ENCODE assay signal across 10 mouse cellular contexts in the genomic region with DNA sequence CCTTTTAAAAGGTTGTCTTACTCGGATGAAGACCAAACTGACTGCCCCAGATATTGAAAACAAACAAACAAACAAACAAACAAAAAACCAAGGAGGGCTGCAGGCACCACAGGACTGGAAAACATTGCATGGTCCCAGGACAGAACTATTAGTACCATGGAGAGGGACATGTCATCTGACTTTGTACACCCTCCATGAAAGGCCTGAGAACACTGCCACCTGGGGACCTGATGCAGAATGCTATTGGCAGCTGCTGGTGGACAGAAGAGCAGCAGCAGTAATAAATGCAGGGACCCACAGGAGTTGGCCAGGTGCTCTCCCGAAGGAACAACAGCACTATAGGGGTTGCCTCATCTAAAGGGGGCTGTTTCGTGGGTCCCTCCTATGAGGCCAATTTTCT. TPM values are rescaled to one million over a fixed set of nuclear protein-coding genes. Genes with fewer than 3 reads are reported as not detected.
DNase-seq lines count a peak whose midpoint lies in the region; ATAC-seq and TF ChIP-seq lines count a peak whose summit lies in the region.
"Had no signal": no experiment of that assay in that cellular context is flagged by ENCODE, and none has a peak within 500 bp of the region (broad histone marks: within the 10 kb centered on the region; RNA-seq: fewer than 3 reads in every experiment).

No protein-coding gene starts in this region.

- no peak overlapping the region for H3K4me3 ChIP-seq in forebrain, postnatal 0 days (ENCODE audit: low read depth, low read length)
- no peak overlapping the region for H3K4me3 ChIP-seq in forebrain, embryonic 13.5 days
- H3K4me3 ChIP-seq in embryonic facial prominence, embryonic 11.5 days (ENCODE audit: low read depth, low read length): no peak overlapping the region
- H3K4me3 ChIP-seq in liver, postnatal 0 days (ENCODE audit: low read depth, low read length): no peak overlapping the region
- no peak overlapping the region for H3K4me3 ChIP-seq in hindbrain, embryonic 16.5 days (ENCODE audit: low read length)
- H3K4me3 ChIP-seq: erythroblast, embryonic 14.5 days; neural tube, embryonic 12.5 days had no signal

- H3K27ac ChIP-seq in forebrain, postnatal 0 days (ENCODE audit: low read depth, low read length): no peak overlapping the region
- H3K27ac ChIP-seq in forebrain, embryonic 13.5 days: no peak overlapping the region
- no peak overlapping the region for H3K27ac ChIP-seq in embryonic facial prominence, embryonic 11.5 days (replicated peaks; ENCODE audit: low read depth, low read length)
- H3K27ac ChIP-seq in liver, postnatal 0 days (ENCODE audit: low read depth): no peak overlapping the region
- no peak overlapping the region for H3K27ac ChIP-seq in hindbrain, embryonic 16.5 days (ENCODE audit: low read depth, low read length)
- H3K27ac ChIP-seq: neural tube, embryonic 12.5 days had no signal

- no peak for DNase-seq in forebrain, postnatal 0 days
- DNase-seq in ovary, postnatal 36 days (ENCODE audit: low spot score): peak; percentile 4
- no peak for DNase-seq in ovary, postnatal 14 days (ENCODE audit: low spot score)
- DNase-seq in embryonic facial prominence, embryonic 11.5 days (ENCODE audit: low spot score): peak; percentile 58
- no peak for DNase-seq in liver, postnatal 0 days
- no peak for DNase-seq in right cerebral cortex, postnatal 25 days

- no peak for TF ChIP-seq EP300 in liver, postnatal 0 days (IDR thresholded peaks at IDR 0.05; ENCODE audit: low read depth)

- WGBS in forebrain, postnatal 0 days: 72% methylated on average over 3 of the region's 3 CpGs
- 81% methylated on average over 3 of the region's 3 CpGs for WGBS in forebrain, embryonic 13.5 days
- WGBS in embryonic facial prominence, embryonic 11.5 days: 76% methylated on average over 3 of the region's 3 CpGs
- 54% methylated on average over 3 of the region's 3 CpGs for WGBS in liver, postnatal 0 days (ENCODE audit: insufficient replicate concordance)
- WGBS in hindbrain, embryonic 16.5 days: 59% methylated on average over 3 of the region's 3 CpGs

- H3K4me1 ChIP-seq in forebrain, postnatal 0 days (ENCODE audit: insufficient read depth): no peaks in the 10 kb centered on the region
- no peaks in the 10 kb centered on the region; the same call in 1 of the 2 replicates for H3K4me1 ChIP-seq in forebrain, embryonic 13.5 days
- H3K4me1 ChIP-seq in embryonic facial prominence, embryonic 11.5 days (ENCODE audit: control insufficient read depth, insufficient read depth, low read length): no peaks in the 10 kb centered on the region
- H3K4me1 ChIP-seq in liver, postnatal 0 days (ENCODE audit: insufficient read depth): no peaks in the 10 kb centered on the region
- H3K4me1 ChIP-seq in hindbrain, embryonic 16.5 days (ENCODE audit: control insufficient read depth, insufficient read depth, low read depth, low read length): no peaks in the 10 kb centered on the region
- H3K4me1 ChIP-seq: neural tube, embryonic 12.5 days had no signal

- no peak overlapping the region for H3K4me2 ChIP-seq in forebrain, postnatal 0 days (ENCODE audit: low read depth)
- H3K4me2 ChIP-seq in forebrain, embryonic 13.5 days: no peak overlapping the region
- H3K4me2 ChIP-seq in embryonic facial prominence, embryonic 11.5 days (ENCODE audit: low read depth, low read length): no peak overlapping the region
- no peak overlapping the region for H3K4me2 ChIP-seq in liver, postnatal 0 days (ENCODE audit: low read depth, low read length)
- no peak overlapping the region for H3K4me2 ChIP-seq in hindbrain, embryonic 16.5 days (ENCODE audit: low read length)
- H3K4me2 ChIP-seq: neural tube, embryonic 12.5 days had no signal

- ATAC-seq in forebrain, postnatal 0 days: no peak
- no peak for ATAC-seq in forebrain, embryonic 13.5 days
- no peak for ATAC-seq in embryonic facial prominence, embryonic 11.5 days (replicated peaks; ENCODE audit: insufficient number of reproducible peaks, low FRiP score, low TSS enrichment, low read depth)
- ATAC-seq in liver, postnatal 0 days: no peak
- ATAC-seq in hindbrain, embryonic 16.5 days: no peak

- no peaks in the 10 kb centered on the region for H3K9me3 ChIP-seq in forebrain, postnatal 0 days (ENCODE audit: low read length)
- H3K9me3 ChIP-seq in forebrain, embryonic 13.5 days (replicated peaks): no peaks in the 10 kb centered on the region
- no peaks in the 10 kb centered on the region for H3K9me3 ChIP-seq in embryonic facial prominence, embryonic 11.5 days (replicated peaks; ENCODE audit: control insufficient read depth, low read length)
- no peaks in the 10 kb centered on the region for H3K9me3 ChIP-seq in liver, postnatal 0 days (ENCODE audit: low read length)
- H3K9me3 ChIP-seq in hindbrain, embryonic 16.5 days (ENCODE audit: control insufficient read depth, low read length): no peaks in the 10 kb centered on the region
- H3K9me3 ChIP-seq: neural tube, embryonic 12.5 days had no signal

- no peak overlapping the region for H3K9ac ChIP-seq in forebrain, postnatal 0 days
- no peak overlapping the region for H3K9ac ChIP-seq in forebrain, embryonic 13.5 days
- no peak overlapping the region for H3K9ac ChIP-seq in embryonic facial prominence, embryonic 11.5 days (replicated peaks; ENCODE audit: low read length)
- no peak overlapping the region for H3K9ac ChIP-seq in liver, postnatal 0 days (replicated peaks)
- H3K9ac ChIP-seq in hindbrain, embryonic 16.5 days (ENCODE audit: low read depth, low read length): no peak overlapping the region
- H3K9ac ChIP-seq: neural tube, embryonic 12.5 days had no signal

- H3K36me3 ChIP-seq in forebrain, postnatal 0 days (ENCODE audit: insufficient read depth): no peaks in the 10 kb centered on the region
- no peaks in the 10 kb centered on the region for H3K36me3 ChIP-seq in forebrain, embryonic 13.5 days (ENCODE audit: poor library complexity, severe bottlenecking)
- H3K36me3 ChIP-seq in embryonic facial prominence, embryonic 11.5 days (replicated peaks; ENCODE audit: control insufficient read depth, insufficient read depth, low read depth, low read length): no peaks in the 10 kb centered on the region
- no peaks in the 10 kb centered on the region for H3K36me3 ChIP-seq in liver, postnatal 0 days (replicated peaks; ENCODE audit: insufficient read depth, low read length)
- H3K36me3 ChIP-seq in hindbrain, embryonic 16.5 days (ENCODE audit: control insufficient read depth, insufficient read depth, low read length): no peaks in the 10 kb centered on the region
- H3K36me3 ChIP-seq: neural tube, embryonic 12.5 days had no signal

- no peaks in the 10 kb centered on the region for H3K27me3 ChIP-seq in forebrain, postnatal 0 days (ENCODE audit: insufficient read depth, low read length)
- no peaks in the 10 kb centered on the region for H3K27me3 ChIP-seq in forebrain, embryonic 13.5 days
- no peaks in the 10 kb centered on the region for H3K27me3 ChIP-seq in embryonic facial prominence, embryonic 11.5 days (ENCODE audit: control insufficient read depth, insufficient read depth, low read length)
- no peaks in the 10 kb centered on the region for H3K27me3 ChIP-seq in liver, postnatal 0 days (ENCODE audit: insufficient read depth, low read length)
- no peaks in the 10 kb centered on the region for H3K27me3 ChIP-seq in hindbrain, embryonic 16.5 days (replicated peaks; ENCODE audit: control insufficient read depth, insufficient read depth, low read length)
- H3K27me3 ChIP-seq: neural tube, embryonic 12.5 days had no signal

- peak; percentile 32 for TF ChIP-seq CTCF in forebrain, postnatal 0 days (IDR thresholded peaks at IDR 0.05; ENCODE audit: low read depth)
- TF ChIP-seq CTCF in liver, postnatal 0 days (IDR thresholded peaks at IDR 0.05; ENCODE audit: low read depth): peak; percentile 38

RNA-seq across cellular contexts. Expression of gene Adamts20, which starts 2.0 kb away (rescaled TPM):
- total RNA-seq in forebrain, postnatal 0 days (2014; rRNA removed): 5.6 and 7.2 TPM in 2 replicates
- 2.2 and 2.3 TPM in 2 replicates for polyA plus RNA-seq in forebrain, postnatal 0 days (2015; fragmentation: Nextera tagmentation; extraction: Ambion mirVana)
- polyA plus RNA-seq in forebrain, embryonic 13.5 days (2015; fragmentation: Nextera tagmentation; extraction: Ambion mirVana): 3.4 and 4.9 TPM in 2 replicates
- 6.8 and 8.8 TPM in 2 replicates for polyA plus RNA-seq in embryonic facial prominence, embryonic 11.5 days (2014; fragmentation: Nextera tagmentation; extraction: Ambion mirVana)
- 0.02 TPM in 1 of 2 replicates, not detected in the other for polyA plus RNA-seq in liver, postnatal 0 days (2015; fragmentation: Nextera tagmentation; extraction: Ambion mirVana)
- polyA plus RNA-seq in hindbrain, embryonic 16.5 days (2015; fragmentation: Nextera tagmentation; extraction: Ambion mirVana): 2.8 and 3.4 TPM in 2 replicates
- polyA plus RNA-seq: erythroblast, embryonic 14.5 days had no signal

Comparison
In these comparisons a context has a peak if more than half of its experiments do, and no peak if none do; other contexts are left out.
1. DNase-seq: peak in ovary, postnatal 36 days (single experiment) and embryonic facial prominence, embryonic 11.5 days (single experiment); none in forebrain, postnatal 0 days (single experiment), ovary, postnatal 14 days (single experiment), liver, postnatal 0 days (single experiment) and right cerebral cortex, postnatal 25 days (single experiment).